Mouse (Mus musculus): Measurements from ENCODE around the gene Grhl1.
"Not testable (repeated sequence)": the region's sequence is repeated elsewhere in the genome, so short reads cannot be mapped to it uniquely, and the experiment has no call there.

Grhl1 gene

GRCm38 (mm10) chr12:24592055-24592454 is 20.0 kb downstream of the Grhl1 start:
- DNase-seq (ENCODE audit: low spot score): no peak

GRCm38 (mm10) chr12:24592956-24593672 is 21.0 kb downstream of the Grhl1 start:
- DNase-seq (ENCODE audit: low spot score): peak; percentile 88

DNA sequence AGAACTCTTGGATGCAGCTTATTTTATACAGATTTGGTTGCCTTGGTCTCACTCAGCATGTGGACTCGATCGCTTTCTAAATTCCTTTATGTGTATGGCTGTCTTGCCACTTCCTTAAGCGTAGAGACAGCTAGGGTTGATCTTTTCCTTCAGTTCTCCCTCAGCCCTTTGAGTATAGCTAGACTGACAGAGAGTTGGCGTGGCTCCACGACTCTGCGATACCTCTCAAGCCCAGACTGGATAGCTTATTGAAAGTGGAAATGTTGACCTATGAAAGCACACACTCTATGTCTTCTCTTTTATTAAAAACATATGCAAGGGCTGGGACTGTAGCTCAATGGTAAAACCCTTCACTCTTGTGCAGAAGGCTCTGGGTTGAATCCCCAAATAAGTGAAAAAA is 25.3 kb downstream of the Grhl1 start:
- no peak for DNase-seq (ENCODE audit: low spot score)

DNA sequence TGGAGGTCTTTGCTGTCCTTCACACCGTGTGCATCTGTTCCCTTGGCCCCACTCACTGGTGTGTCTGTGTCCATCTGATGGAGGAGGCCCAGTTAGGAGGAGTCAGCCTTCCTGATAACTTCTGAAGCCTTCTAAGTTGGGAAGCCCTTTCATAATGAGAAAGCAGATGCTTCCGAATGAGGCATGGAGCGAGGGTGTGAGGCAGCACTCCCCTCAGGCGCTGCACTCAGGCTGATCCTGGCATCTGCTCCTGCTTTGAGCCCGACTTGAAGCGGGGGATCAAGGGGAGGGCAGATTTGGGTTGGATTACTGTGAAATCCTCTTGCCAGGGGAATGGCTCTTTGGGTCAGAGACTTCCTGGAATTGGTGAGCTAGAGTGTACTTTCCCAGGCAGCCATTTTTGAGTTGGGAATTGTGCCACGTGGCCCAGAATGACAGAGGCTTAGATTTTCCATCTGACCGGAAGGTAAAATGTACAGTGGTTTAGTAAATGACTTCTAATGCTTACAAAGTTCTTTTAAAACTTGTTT is 27.3 kb downstream of the Grhl1 start:
- no peak for DNase-seq (ENCODE audit: low spot score)

DNA sequence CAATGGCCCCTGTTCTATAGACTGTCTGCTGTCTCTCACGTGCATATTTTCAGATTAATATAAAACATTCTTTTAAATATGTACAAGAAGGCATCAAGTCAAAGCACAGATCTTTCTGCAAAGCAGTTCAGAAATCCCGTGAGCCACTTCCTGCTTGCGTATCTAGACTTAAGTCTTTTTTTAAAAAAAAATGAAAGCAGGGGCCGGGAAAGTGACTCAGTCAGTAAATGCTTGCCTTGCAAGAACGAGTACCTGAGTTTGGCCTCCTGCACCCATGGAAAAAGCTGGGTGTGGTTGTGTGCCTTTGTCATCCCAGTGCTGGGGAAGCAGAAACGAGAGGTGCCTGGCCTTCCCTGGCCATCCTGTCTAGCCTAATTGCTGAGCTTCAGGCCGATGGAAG is 28.0 kb downstream of the Grhl1 start:
- DNase-seq (ENCODE audit: low spot score): no peak

GRCm38 (mm10) chr12:24600806-24601205 is 28.7 kb downstream of the Grhl1 start:
- DNase-seq (ENCODE audit: low spot score): peak; percentile 89

DNA sequence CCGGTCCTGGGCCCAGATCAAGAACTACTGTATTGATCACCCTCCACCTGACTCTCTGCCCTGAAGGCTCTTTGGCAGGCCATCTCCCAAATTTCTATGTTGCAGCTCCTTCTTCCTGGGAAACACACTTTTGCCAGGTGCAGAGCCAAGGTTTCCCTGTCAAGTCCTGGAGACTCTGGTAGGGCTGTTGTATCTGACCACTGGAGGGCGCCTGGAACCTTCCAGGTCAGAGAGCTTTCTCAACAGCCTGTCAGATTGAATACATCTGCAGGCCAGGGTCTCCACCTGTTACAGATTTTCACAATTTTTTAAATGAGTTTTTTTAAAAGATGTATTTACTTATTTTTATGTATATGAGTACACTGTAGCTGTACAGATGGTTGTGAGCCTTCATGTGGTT is 31.2 kb downstream of the Grhl1 start:
- peak; percentile 74 for DNase-seq (ENCODE audit: low spot score)

GRCm38 (mm10) chr12:24606166-24606565 is 34.1 kb downstream of the Grhl1 start:
- DNase-seq (ENCODE audit: low spot score): no peak

GRCm38 (mm10) chr12:24612591-24612990 is 40.5 kb downstream of the Grhl1 start:
- no peak for DNase-seq (ENCODE audit: low spot score)

DNA sequence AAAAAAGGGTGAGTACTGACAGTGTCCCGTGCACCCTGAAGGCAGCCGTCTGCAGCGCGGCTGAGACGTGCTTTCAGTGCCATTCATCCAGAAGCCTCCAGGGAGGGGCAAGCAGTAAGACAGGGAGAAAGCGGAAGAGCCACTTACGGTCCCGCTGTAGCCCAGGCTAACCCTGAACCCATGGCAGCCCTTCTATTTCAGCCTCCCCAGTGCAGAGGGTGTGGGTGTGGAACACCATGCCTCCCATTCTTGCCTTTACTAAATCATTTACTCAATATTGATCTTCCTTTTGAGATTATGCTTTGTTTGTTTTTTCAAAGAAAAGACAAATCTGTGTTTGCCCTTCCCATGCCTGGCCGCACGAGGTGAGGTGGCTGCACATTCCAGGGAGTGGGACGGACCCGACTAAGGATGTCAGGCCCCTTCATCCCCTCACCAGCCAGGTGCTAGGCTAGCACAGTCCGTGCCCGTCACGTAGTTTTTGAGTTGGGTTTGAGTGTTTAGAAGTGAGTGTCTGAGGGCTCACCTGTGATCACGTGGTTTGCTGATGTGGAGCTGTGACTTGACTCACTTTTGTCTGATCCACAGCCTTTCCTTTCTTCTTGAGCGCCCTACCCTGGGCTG is 42.5 kb downstream of the Grhl1 start:
- DNase-seq (ENCODE audit: low spot score): no peak

GRCm38 (mm10) chr12:24615140-24615539 is 43.1 kb downstream of the Grhl1 start:
- no peak for DNase-seq (ENCODE audit: low spot score)

DNA sequence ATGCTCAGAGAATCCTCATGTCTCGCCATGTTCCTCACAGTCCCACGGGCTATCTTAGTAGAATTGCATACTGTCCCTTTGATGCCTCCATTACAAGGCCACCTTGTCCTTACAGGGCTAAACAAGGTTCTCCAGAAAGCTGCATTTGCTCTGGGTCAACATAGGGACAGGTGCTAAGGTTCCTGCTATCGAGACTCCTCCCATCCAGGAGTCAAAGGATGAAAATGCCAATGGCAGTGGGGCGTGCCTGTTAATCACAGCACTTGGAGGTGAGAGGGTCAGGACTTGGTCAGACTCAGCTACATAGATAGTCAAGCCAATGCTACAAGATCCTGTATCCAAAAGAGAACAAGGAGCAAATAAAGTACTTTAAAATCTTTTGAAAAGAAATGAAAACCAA is 47.4 kb downstream of the Grhl1 start:
- no peak for DNase-seq (ENCODE audit: low spot score)

GRCm38 (mm10) chr12:24623486-24624251 is 51.6 kb downstream of the Grhl1 start:
- DNase-seq (ENCODE audit: low spot score): no peak

GRCm38 (mm10) chr12:24626401-24626800 is 54.3 kb downstream of the Grhl1 start:
- DNase-seq (ENCODE audit: low spot score): no peak

- no peak for DNase-seq (ENCODE audit: low spot score)
Measured at GRCm38 (mm10) chr12:24627215-24627614, 55.1 kb downstream of the Grhl1 start.

DNA sequence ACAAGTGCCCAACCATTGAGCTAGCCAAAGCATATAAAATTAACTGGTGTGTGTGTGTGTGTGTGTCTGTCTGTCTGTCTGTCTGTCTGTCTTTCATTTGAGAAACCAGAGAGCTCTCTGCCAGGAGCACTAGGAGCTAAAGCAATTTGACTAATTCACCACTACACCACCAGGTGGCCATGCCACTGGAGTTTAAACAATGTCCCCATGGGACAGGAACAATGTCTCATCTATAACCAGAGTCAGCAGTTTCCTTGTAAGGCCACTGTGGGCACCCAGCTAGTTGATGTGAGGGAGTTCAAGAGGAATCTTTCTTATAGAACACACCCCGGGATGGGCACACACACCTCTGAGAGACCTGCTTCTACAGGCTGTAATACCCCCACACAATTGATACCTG is 58.1 kb downstream of the Grhl1 start:
- DNase-seq (ENCODE audit: low spot score): peak; percentile 77

GRCm38 (mm10) chr12:24632404-24632803 is 60.3 kb downstream of the Grhl1 start:
- DNase-seq (ENCODE audit: low spot score): no peak

DNA sequence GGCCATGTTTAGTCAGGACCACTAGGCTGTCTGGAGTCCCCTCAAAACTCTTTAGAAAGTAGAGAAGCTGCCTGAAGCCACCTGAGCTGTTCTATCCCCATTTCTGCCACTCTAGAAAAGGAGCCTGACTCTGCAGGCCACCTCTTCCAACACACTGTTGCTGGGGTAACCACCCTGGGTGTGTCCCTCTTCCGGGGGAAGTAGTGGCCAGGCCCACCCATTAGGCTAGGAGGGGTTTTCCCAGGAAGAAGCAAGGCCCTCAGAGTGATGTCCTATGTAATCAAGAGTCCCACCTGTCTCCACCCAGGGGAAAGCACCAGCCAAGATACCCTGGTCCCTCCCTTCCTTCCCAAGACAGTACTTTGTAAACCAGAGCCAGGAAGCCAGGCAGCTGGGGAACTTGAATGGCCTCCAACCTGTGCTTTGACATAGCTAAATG is 61.7 kb downstream of the Grhl1 start:
- DNase-seq (ENCODE audit: low spot score): peak; percentile 72

DNA sequence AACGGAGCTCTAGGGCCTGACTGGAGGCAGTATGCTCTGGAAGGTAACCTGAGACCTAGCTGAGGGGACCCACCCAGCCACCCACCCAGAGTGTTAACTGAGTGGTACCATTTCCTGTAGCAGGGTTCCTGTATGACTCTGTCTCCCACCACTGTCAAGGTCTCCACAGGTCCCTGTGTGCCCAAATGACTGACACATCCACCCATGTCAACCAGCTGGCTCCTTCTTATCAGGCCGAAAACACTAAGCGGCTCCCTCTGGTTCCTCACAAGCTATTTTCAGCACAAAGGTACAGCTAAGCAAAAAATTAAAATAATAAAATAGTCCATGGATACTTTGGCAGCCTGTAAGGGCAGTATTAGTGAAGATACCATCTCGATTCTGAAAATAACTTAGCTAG is 62.1 kb downstream of the Grhl1 start:
- DNase-seq (ENCODE audit: low spot score): no peak

DNA sequence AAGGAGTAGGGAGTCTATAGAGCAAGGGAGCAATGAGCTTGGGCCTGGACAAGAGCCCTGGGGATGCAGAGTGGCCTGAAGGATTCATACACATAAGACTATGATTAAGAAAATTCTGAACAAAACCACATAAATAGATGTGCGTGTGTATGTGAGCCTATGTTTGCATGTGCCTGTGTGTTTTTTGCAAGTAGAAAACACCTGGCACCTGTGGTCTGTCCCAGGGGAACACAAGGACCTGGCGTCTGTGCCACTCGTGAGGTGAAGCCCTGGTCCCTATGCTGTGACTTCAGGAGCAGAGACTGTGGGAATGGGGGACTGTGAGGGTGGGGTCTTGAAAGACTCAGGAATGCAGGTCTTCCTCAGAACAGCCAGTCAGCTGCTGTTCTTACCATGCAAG is 62.6 kb downstream of the Grhl1 start:
- no peak for DNase-seq (ENCODE audit: low spot score)

- DNase-seq (ENCODE audit: low spot score): not testable (repeated sequence)
Measured at GRCm38 (mm10) chr12:24638787-24639186, 66.7 kb downstream of the Grhl1 start.

DNA sequence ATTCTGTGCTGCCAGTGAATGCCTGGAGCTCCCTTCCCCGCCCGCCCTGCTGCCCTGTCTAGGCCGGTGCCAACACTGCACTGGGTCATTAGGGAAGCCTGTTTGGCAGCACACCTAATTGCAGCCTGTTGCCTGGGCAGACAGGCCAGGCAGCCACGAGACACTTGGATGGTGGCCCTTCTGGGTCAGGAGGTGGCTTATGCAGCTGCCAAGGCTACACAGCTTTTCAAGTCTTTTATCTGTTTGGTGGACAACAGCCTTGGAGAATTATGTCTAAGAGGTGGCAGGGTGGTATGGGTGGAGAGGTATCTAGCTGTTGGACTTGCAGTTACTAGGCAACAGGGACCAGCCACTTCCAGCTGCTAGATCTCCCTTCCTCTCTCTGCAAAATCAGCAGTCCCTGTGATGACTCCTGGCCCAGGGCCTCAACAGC is 70.3 kb downstream of the Grhl1 start:
- DNase-seq (ENCODE audit: low spot score): peak; percentile 55

DNA sequence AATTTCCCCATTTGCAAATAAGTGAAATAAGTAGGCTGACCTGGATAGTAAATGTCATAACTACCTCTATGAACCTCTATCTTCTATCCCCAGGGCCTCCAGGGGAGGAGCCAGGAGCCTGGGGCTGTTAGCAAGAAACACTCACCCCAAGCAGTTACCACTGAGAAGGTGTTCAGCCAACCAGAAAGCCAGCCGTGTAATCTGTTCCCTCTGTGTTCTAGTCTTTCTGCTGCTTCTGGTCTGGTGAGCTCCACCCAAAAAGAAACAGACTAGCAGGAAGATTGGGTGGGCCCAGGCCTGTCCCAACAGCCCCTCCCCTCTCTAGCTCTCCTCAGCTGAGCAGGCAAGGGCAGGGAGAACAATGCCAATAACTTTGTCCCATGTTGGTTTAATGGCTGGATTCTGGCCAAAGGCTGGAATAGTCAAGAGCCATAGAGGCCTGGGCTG is 72.1 kb downstream of the Grhl1 start:
- DNase-seq (ENCODE audit: low spot score): peak; percentile 69

Data from lung, postnatal 25 days (tissue).